Mouse (Mus musculus): ENCODE results near the gene Polr2b. TPM values are rescaled to one million over a fixed set of nuclear protein-coding genes. Genes with fewer than 3 reads are reported as not detected.

Polr2b gene
- polyA plus RNA-seq, 1 experiment from 2014 or later, result 86.8 TPM

GRCm38 (mm10) chr5:77398285-77399057, 88.5 kb downstream of the Polr2b start:
- ATAC-seq (ENCODE audit: low FRiP score) (no peak), DNase-seq (ENCODE audit: low spot score) (no peak)
- no peaks in the 10 kb centered on the region; the same call in 1 of the 2 replicates for H3K4me1 ChIP-seq (replicated peaks; ENCODE audit: control insufficient read depth, insufficient read depth, low read length)
- H3K9me3 ChIP-seq (ENCODE audit: control insufficient read depth, low read length), result no peaks in the 10 kb centered on the region
- no peak overlapping the region for H3K4me3 ChIP-seq (ENCODE audit: low read depth, low read length)
- no peak overlapping the region for H3K4me2 ChIP-seq (replicated peaks; ENCODE audit: low read depth, low read length)
- no peaks in the 10 kb centered on the region for H3K36me3 ChIP-seq (ENCODE audit: control insufficient read depth, insufficient read depth, low read length)
- no peak overlapping the region for H3K27ac ChIP-seq (ENCODE audit: low read depth, low read length)
- no peaks in the 10 kb centered on the region for H3K27me3 ChIP-seq (ENCODE audit: control insufficient read depth, insufficient read depth, low read length)
- H3K9ac ChIP-seq (ENCODE audit: low read depth, low read length), result no peak overlapping the region
- 65% methylated on average over 14 of the region's 14 CpGs for WGBS

Other genes starting within 250 kb of the Polr2b start
- gene Hopx, start 195.0 kb upstream of the Polr2b start, polyA plus RNA-seq (2014; fragmentation: Nextera tagmentation; extraction: Ambion mirVana), result 0.68 and 0.83 TPM in 2 replicates
- gene Spink2, start 98.7 kb upstream of the Polr2b start, polyA plus RNA-seq (2014; fragmentation: Nextera tagmentation; extraction: Ambion mirVana), result 0.77 and 2.5 TPM in 2 replicates
- gene Rest, start 44.7 kb upstream of the Polr2b start, polyA plus RNA-seq (2014; fragmentation: Nextera tagmentation; extraction: Ambion mirVana), result 23.8 and 24.5 TPM in 2 replicates
- 32.0 and 32.5 TPM in 2 replicates for gene Noa1, start 63 bp upstream of the Polr2b start, polyA plus RNA-seq (2014; fragmentation: Nextera tagmentation; extraction: Ambion mirVana)
- gene Igfbp7, start 97.9 kb downstream of the Polr2b start, polyA plus RNA-seq (2014; fragmentation: Nextera tagmentation; extraction: Ambion mirVana), result 26.7 and 27.1 TPM in 2 replicates